Mouse (Mus musculus) lung, postnatal 4 days (tissue): Measurements from ENCODE around the gene Olfr323.

Experiments
- DNase-seq, 2 experiments: peaks; one replicate each; pipeline ENCODE4 v3.0.0; 2021

Olfr323 gene

DNA sequence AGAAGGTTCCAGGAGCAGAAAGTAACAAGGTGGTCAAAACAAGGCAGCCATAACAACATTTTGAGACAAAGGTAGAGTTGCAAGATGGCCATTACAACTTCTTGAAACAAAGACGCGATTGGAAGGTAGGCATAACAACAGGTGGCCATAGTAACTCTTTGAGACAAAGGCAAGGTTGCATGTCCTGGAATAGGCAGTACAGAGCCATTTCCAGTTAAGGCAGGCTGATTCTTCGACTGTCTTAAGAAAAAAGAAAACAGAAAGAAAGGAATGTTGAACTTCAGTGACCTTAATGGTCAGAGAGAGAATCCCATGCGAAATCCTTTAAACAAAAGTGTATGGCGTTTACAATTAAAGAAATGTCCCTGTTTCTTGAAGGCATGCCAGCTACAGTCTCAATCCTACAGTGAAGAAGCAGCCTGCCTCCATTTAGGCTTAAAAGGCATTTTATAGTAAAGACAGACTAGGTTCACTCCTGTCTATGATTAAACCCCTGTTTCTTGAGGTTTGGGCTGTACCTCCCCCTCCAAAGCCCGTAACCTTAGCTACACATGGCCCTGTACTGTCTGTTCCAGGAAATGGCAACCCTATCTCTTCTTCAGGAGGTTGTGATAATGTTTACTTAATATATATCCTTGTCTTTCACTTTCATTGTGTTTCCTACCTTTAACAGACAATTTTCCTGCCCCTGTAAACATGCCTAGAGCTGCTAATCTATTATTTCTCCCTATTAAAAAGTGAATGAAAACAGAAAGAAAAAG lies 27.3 kb downstream of the Olfr323 start:
- DNase-seq: no peak

DNA sequence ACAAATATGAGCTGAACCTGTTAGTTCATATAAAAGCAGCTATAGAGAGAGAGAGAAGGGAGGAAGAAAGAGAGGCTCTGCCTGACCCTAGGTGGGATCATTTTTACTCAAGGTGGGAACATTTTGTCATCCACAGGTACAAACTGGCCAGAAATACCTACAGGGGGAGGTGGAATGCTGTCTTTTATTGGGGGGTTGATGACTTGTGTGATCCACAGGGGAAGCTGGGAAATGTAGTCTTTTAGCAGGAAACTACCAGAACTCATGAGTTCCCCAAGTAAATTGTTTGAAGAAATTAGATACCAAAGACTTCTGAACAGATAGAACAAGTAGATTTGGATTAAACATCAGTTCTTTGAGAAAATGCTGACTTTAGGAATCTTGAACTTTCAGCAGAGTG lies 28.2 kb downstream of the Olfr323 start:
- DNase-seq: no peak

DNA sequence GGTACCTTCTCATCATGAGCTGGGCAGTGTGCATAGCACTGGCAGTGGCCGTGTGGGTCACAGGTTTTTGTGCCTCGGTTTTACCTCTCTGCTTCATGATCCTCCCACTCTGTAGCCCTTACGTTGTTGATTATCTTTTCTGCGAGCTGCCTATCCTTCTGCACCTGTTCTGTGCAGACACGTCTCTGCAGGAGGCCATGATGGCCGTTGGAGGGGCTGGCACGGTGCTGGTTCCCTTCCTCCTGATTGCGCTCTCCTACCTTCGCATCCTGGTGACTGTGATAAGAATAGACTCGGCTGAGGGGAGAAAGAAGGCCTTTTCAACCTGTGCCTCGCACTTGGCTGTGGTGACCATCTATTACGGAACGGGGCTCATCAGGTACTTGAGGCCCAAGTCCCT lies 32.5 kb downstream of the Olfr323 start:
- DNase-seq: no peak

DNA sequence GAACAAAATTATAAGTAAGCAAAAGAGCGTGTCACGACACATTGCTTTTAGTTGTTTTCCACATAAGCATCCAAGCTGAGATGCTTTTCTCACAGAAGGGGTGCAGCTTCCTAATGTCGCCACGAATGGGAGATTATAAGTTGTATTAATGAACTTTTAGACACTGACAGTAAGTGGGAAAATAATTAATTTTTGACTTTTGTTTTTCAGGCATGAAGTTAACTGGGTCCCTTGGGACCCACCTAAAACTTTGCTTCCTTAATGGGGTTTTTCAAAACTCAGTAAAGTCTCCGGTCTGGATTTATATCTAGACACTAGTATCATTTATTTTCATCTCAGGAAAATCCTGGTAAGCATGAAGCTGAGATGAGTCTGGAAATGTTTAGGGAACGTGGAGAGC lies 35.5 kb downstream of the Olfr323 start, which contains the start of gene Olfr324:
Gene Olfr324, plus strand, starts transcription at position 301 of the 400 bp plus-strand sequence.
- DNase-seq: no peak

DNA sequence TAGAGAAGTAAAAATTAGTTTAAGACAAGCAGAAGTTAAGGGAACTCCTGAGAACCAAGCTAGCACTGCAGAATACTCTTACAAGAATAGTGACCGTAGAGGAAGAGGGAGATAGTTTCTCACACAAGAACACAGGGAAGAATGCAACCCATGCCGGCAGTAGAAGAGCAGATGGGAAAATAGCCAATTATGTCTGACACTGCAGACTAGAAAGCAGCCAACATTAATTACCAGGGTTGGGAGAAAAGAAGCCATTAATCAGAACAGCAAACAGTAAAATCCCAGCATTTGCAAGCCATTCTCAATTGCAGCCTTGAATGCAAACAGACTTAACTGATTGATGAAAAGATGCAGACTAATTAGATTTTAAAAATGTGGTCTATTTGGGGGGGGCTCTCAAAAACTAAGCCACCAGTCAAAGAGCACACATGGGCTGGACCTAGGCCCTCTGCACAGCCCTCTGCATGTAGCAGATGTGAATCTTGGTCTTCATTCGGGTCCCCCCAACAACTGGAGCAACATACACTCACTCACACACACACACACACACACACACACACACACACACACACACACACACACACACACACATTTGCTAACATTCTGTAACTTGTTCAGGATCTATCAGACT lies 41.6 kb downstream of the Olfr323 start:
- DNase-seq: no peak

DNA sequence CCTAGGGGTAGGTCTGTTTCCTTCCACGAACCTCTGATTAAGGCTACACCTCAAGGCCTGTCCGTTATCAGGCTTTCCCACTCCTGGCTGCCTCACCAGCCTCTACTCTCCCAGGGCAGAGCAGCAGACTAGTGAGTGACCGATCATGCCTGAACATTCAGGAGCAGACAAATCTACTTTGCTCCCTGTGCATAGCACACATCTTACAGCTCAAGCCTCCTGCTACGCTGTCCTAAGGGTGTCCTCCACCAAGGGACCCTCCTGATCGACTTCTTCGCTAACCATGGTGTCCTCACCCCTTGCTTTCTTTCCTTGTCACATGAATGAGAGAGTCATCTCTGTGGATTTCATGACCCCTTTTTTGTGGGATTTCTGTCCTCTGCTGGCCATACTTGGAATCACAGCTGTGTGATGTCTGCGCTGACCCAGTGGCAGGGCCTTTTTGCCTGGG lies 42.4 kb downstream of the Olfr323 start:
- DNase-seq: peak in 1 of 2 experiments; percentile 34

DNA sequence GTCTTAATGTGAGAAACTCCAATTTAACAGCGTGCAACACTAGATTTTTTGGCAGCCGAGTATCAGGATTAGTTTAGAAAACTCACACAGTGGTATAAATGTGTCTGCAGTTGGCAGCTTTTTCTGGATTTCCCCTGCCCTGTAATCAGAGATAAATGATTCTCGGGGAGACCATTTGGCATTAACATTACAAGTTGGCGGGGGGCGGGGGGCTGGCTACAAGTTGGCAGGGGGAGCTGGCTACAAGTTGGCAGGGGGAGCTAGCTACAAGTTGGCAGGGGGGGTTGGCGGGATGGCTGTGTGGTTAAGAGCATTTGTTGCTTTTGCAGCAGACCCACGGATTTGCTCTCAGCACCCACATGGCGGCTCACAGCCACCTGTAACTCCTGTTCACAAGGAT lies 51.7 kb downstream of the Olfr323 start:
- no peak for DNase-seq

DNA sequence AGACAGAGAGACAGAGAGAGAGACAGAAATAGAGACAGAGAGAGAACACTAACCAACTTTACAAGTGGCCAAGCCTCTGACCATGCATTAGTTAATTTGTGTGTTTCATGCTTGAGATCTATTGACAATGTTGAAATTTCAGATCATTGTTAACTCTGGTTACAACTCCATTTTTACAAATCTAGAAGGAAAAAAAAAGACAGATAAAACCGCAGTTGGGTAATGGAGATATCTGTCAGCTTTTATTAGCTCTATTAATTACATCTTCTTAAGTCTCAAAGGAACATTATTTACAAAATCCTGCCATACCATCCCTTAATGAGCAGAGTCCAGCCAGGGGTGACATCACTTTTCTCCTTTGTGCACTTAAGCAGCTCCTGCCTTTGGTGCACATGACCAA lies 52.9 kb downstream of the Olfr323 start, which contains the start of gene Olfr325:
Gene Olfr325, plus strand, starts transcription at position 301 of the 400 bp plus-strand sequence.
- DNase-seq: no peak
